Mouse (Mus musculus) bone marrow macrophage, adult 2 months (primary cell): ENCODE measurements around the gene Bckdhb.

ENCODE experiments used
- CTCF ChIP-seq: IDR thresholded peaks from 2 replicates; pipeline ENCODE4 v1.5.1; 2012; ENCODE audit warnings: low read depth, mild to moderate bottlenecking, low read length, moderate library complexity
- POLR2A ChIP-seq: IDR thresholded peaks from 2 replicates; pipeline ENCODE4 v1.6.1; 2012; ENCODE audit warnings: mild to moderate bottlenecking, low read depth, low read length, borderline replicate concordance

DNA sequence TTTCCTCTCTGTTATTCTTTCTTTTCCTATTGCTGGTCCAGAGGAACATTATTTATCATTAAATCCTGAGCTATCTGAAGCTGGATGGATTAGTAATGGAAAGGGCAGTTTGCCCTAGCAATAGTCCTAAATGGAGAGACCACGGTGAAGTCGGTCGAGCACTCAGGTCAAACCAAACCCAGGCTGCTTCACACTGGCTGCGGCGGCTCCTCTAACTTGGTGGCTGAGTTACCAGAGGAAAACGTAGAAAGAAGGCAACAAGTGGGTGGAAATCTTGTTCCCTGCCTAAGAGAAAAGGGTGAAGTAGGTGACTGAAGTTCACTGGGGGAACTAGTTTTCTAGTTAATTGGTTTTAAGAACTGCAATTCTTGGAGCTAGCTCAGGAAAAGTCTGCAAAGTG, 119.2 kb downstream of the Bckdhb start:
- TF ChIP-seq CTCF: no peak
- TF ChIP-seq POLR2A: no peak
